Mouse (Mus musculus) mouse embryonic stem cell (cell line): ENCODE measurements around the gene Actr6.

ENCODE experiments used
- in situ Hi-C, 2 experiments: fragments of 300-500 bp; cut with MboI; formaldehyde crosslinking; loops; 1 replicate in 1 of 2; 3 replicates in 1 of 2; pipeline ENCODE4 v1.14.3; 2019 to 2020; ENCODE audit warnings: low sequenced_read_pairs in 2 of 2, low pct_unique_long_range_greater_than_20kb in 1 of 2, mixed read lengths in 1 of 2; ENCODE audit not compliant: unreplicated experiment in 1 of 2

The Actr6 gene

GRCm38 (mm10) chr10:89732001-89732794 is at the start of gene Actr6:
Actr6 (minus strand) TSS chr10:89732295.
- in situ Hi-C loops = no loop called here

GRCm38 (mm10) chr10:89776029-89776428 is 43.9 kb upstream of the Actr6 start:
- in situ Hi-C loops = no loop called here

GRCm38 (mm10) chr10:89771894-89772293 is 39.8 kb upstream of the Actr6 start:
- in situ Hi-C loops = no loop called here

DNA sequence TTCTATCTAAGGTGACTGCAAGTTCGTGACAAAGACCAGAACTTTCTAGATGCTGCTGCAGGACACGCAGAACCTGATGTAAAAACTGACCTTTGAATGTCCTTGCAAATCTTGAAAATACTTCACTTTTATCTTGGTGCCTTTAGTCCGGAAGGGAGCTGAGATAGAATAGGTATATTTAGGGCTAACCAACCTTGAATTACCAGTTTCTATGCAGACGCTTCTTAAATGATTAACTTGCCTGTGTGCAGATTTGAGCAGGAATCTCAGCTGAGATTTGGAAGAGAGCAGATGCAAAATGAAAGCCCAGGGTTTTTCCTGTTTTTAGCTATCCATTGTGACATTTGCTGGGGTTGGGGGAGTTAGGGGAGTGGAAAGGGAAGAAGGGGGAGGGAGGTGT is 37.0 kb upstream of the Actr6 start:
- in situ Hi-C loops = no loop called here

GRCm38 (mm10) chr10:89768352-89769020 is 36.4 kb upstream of the Actr6 start:
- in situ Hi-C loops = no loop called here

- in situ Hi-C loops = no loop called here
Measured at GRCm38 (mm10) chr10:89765790-89766714, 34.0 kb upstream of the Actr6 start.

GRCm38 (mm10) chr10:89764457-89765121 is 32.5 kb upstream of the Actr6 start:
- in situ Hi-C loops = no loop called here

GRCm38 (mm10) chr10:89760772-89761171 is 28.7 kb upstream of the Actr6 start:
- in situ Hi-C loops = no loop called here

GRCm38 (mm10) chr10:89755231-89755630 is 23.1 kb upstream of the Actr6 start:
- in situ Hi-C loops = no loop called here

GRCm38 (mm10) chr10:89751069-89751468 is 19.0 kb upstream of the Actr6 start:
- in situ Hi-C loops = no loop called here

DNA sequence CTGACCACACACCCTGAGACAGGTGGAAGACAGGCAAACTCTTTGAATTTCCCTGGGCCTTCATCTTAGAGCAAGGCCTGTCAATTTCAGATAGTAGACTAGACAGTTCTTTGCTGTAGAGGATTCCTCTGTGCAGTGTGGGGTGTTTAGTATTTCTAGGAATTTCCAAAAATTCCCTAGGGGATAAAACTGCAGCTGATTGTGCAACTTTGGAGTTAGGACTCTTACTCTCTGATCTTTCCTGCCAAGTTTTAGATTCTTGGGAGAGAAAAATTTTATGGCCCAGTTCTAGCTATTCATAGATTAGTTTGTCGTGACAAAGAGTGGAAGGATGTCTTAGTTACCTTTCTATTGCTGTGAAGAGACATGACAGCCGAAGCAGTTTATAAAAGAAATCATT is 16.5 kb upstream of the Actr6 start:
- in situ Hi-C loops = no loop called here

- in situ Hi-C loops = no loop called here
Measured at GRCm38 (mm10) chr10:89747911-89748310, 15.8 kb upstream of the Actr6 start.

GRCm38 (mm10) chr10:89747221-89747905 is 15.3 kb upstream of the Actr6 start:
- in situ Hi-C loops = no loop called here

GRCm38 (mm10) chr10:89746581-89746980 is 14.5 kb upstream of the Actr6 start:
- in situ Hi-C loops = no loop called here

- in situ Hi-C loops = no loop called here
Measured at GRCm38 (mm10) chr10:89745666-89746020, 13.5 kb upstream of the Actr6 start.

GRCm38 (mm10) chr10:89744871-89745665 is 13.0 kb upstream of the Actr6 start, which contains the start of gene Uhrf1bp1l:
Uhrf1bp1l (plus strand) TSS chr10:89744991.
- in situ Hi-C loops = no loop called here

GRCm38 (mm10) chr10:89744341-89744740 is 12.2 kb upstream of the Actr6 start:
- in situ Hi-C loops = no loop called here
